Mouse (Mus musculus): ENCODE measurements at regions not wholly inside any gene's neighbourhood (a gene's known extent, or its start where the extent isn't known, plus 50 kb on each side); places are given as distances from the start of the nearest gene placed in this dataset.

DNA sequence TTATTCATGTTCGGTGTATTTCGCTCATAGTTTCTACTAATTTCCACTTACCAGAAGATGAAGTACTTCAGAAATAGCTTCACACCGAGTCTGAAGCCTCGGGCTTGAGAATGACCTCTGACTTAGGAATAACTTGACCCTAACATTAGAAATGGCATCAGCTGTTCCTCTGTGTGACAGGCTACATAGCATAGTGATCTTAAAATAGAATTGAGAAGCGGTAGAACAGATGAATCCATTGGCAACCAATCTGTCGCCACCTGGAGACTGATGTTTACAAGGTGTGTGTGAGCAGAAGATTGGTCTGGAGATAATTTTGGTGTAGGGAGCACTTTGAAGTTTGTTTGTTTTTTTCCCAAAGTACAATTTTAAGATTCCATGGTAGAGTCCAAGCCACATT is 60.9 kb upstream of the Ahi1 start:
- H3K36me3 ChIP-seq (replicated peaks; ENCODE audit: control insufficient read depth, insufficient read depth, low read length), result no peaks in the 10 kb centered on the region
- H3K4me3 ChIP-seq (ENCODE audit: low read depth, low read length), result no peak overlapping the region
- H3K27ac ChIP-seq (ENCODE audit: low read depth), result no peak overlapping the region
- no peaks in the 10 kb centered on the region for H3K4me1 ChIP-seq (ENCODE audit: control insufficient read depth, insufficient read depth)
- no peak overlapping the region for H3K9ac ChIP-seq (replicated peaks; ENCODE audit: low read depth, low read length)
- H3K9me3 ChIP-seq (replicated peaks; ENCODE audit: control insufficient read depth, low read length), result no peaks in the 10 kb centered on the region
- ATAC-seq (ENCODE audit: insufficient read depth, low read depth) (no peak), DNase-seq (ENCODE audit: low spot score) (no peak)
- no peak for TF ChIP-seq CTCF (IDR thresholded peaks at IDR 0.05; ENCODE audit: low read depth)
- no peak for TF ChIP-seq EP300 (IDR thresholded peaks at IDR 0.05; ENCODE audit: low read depth)
- H3K27me3 ChIP-seq (ENCODE audit: control insufficient read depth, insufficient read depth, low read length), result no peaks in the 10 kb centered on the region
- no peak overlapping the region for H3K4me2 ChIP-seq (ENCODE audit: low read depth, low read length)
- WGBS, result 40% methylated on average over 6 of the region's 6 CpGs

DNA sequence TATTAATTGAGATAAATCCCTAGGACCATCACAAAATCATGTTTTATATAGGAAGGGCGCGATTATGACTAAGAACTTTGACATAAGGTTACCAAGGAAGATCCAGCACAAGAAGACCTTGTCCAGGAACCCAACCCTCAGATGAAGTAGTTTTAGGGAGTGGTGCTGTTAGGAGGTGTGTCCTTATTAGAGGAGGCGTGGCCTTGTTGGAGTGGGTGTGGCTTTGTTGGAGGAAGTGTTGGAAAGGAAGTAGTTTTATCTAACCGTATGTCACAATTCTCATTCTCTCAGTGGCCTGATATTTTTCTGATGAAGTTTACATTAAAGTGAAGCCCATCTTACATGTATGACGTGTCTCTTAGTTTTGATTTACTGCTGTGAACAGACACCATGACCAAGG is 68.7 kb upstream of the Ahi1 start:
- Histone ChIP-seq H3K36me3 (replicated peaks; ENCODE audit: control insufficient read depth, insufficient read depth, low read length) (no peaks in the 10 kb centered on the region), H3K27ac (ENCODE audit: low read depth) (no peak overlapping the region), H3K9ac (replicated peaks; ENCODE audit: low read depth, low read length) (no peak overlapping the region), H3K4me1 (ENCODE audit: control insufficient read depth, insufficient read depth) (no peaks in the 10 kb centered on the region), H3K4me3 (ENCODE audit: low read depth, low read length) (no peak overlapping the region), H3K4me2 (ENCODE audit: low read depth, low read length) (no peak overlapping the region), H3K27me3 (ENCODE audit: control insufficient read depth, insufficient read depth, low read length) (no peaks in the 10 kb centered on the region), H3K9me3 (replicated peaks; ENCODE audit: control insufficient read depth, low read length) (no peaks in the 10 kb centered on the region)
- ATAC-seq (ENCODE audit: insufficient read depth, low read depth) (no peak), DNase-seq (ENCODE audit: low spot score) (no peak)
- 85% methylated on average over 5 of the region's 5 CpGs for WGBS
- no peak for TF ChIP-seq CTCF (IDR thresholded peaks at IDR 0.05; ENCODE audit: low read depth)
- TF ChIP-seq EP300 (IDR thresholded peaks at IDR 0.05; ENCODE audit: low read depth), result no peak

GRCm38 (mm10) chr10:20882599-20882998 is 69.7 kb upstream of the Ahi1 start:
- WGBS, result 89% methylated on average over 8 of the region's 8 CpGs
- no peak overlapping the region for H3K27ac ChIP-seq (ENCODE audit: low read depth)
- ATAC-seq (ENCODE audit: insufficient read depth, low read depth), result no peak

DNA sequence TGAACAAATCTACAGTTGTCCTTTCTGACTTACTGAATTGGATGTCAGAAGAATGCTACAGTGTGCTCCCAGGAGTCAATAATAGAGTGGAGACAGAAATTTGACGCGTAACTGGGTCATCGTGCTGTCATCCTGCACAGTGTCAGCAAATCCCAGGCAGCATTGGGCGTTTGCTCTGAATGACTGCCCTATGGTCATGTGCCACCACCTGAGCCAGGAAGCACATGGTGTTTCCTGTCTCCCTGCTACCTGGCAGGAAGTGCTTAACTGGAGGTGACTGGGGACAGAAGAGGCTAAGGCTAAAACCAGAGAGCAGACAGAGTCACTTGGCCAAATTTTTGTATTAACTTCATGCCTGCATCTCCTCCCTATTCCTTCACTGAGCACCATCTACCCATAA is 72.1 kb upstream of the Ahi1 start:
- TF ChIP-seq CTCF (IDR thresholded peaks at IDR 0.05; ENCODE audit: low read depth) (no peak), EP300 (IDR thresholded peaks at IDR 0.05; ENCODE audit: low read depth) (no peak)
- 73% methylated on average over 4 of the region's 4 CpGs for WGBS
- no peak overlapping the region for H3K27ac ChIP-seq (ENCODE audit: low read depth)

More at GRCm38 (mm10) chr10:20882599-20882998, 69.7 kb upstream of the Ahi1 start:
- Histone ChIP-seq H3K4me2 (ENCODE audit: low read depth, low read length) (no peak overlapping the region), H3K4me3 (ENCODE audit: low read depth, low read length) (no peak overlapping the region), H3K4me1 (ENCODE audit: control insufficient read depth, insufficient read depth) (no peaks in the 10 kb centered on the region), H3K9me3 (replicated peaks; ENCODE audit: control insufficient read depth, low read length) (no peaks in the 10 kb centered on the region), H3K36me3 (replicated peaks; ENCODE audit: control insufficient read depth, insufficient read depth, low read length) (no peaks in the 10 kb centered on the region), H3K9ac (replicated peaks; ENCODE audit: low read depth, low read length) (no peak overlapping the region), H3K27me3 (ENCODE audit: control insufficient read depth, insufficient read depth, low read length) (no peaks in the 10 kb centered on the region)
- no peak for TF ChIP-seq CTCF (IDR thresholded peaks at IDR 0.05; ENCODE audit: low read depth)
- TF ChIP-seq EP300 (IDR thresholded peaks at IDR 0.05; ENCODE audit: low read depth), result no peak
- DNase-seq (ENCODE audit: low spot score), result no peak

GRCm38 (mm10) chr10:20879482-20879881 is 72.9 kb upstream of the Ahi1 start:
- ATAC-seq (ENCODE audit: insufficient read depth, low read depth), result peak; percentile 30; the same call in 1 of the 2 replicates
- 30% methylated on average over 8 of the region's 8 CpGs for WGBS
- TF ChIP-seq CTCF (IDR thresholded peaks at IDR 0.05; ENCODE audit: low read depth) (no peak), EP300 (IDR thresholded peaks at IDR 0.05; ENCODE audit: low read depth) (no peak)
- H3K36me3 ChIP-seq (replicated peaks; ENCODE audit: control insufficient read depth, insufficient read depth, low read length), result no peaks in the 10 kb centered on the region
- no peaks in the 10 kb centered on the region for H3K4me1 ChIP-seq (ENCODE audit: control insufficient read depth, insufficient read depth)
- no peak overlapping the region for H3K9ac ChIP-seq (replicated peaks; ENCODE audit: low read depth, low read length)
- H3K4me2 ChIP-seq (ENCODE audit: low read depth, low read length), result no peak overlapping the region
- peak; percentile 22 for DNase-seq (ENCODE audit: low spot score)
- H3K4me3 ChIP-seq (ENCODE audit: low read depth, low read length), result no peak overlapping the region
- H3K27me3 ChIP-seq (ENCODE audit: control insufficient read depth, insufficient read depth, low read length), result no peaks in the 10 kb centered on the region
- no peak overlapping the region for H3K27ac ChIP-seq (ENCODE audit: low read depth)
- H3K9me3 ChIP-seq (replicated peaks; ENCODE audit: control insufficient read depth, low read length), result no peaks in the 10 kb centered on the region

More for the DNA sequence above, 72.1 kb upstream of the Ahi1 start:
- Histone ChIP-seq H3K4me2 (ENCODE audit: low read depth, low read length) (no peak overlapping the region), H3K27me3 (ENCODE audit: control insufficient read depth, insufficient read depth, low read length) (no peaks in the 10 kb centered on the region), H3K36me3 (replicated peaks; ENCODE audit: control insufficient read depth, insufficient read depth, low read length) (no peaks in the 10 kb centered on the region), H3K9me3 (replicated peaks; ENCODE audit: control insufficient read depth, low read length) (no peaks in the 10 kb centered on the region), H3K4me3 (ENCODE audit: low read depth, low read length) (no peak overlapping the region), H3K9ac (replicated peaks; ENCODE audit: low read depth, low read length) (no peak overlapping the region), H3K4me1 (ENCODE audit: control insufficient read depth, insufficient read depth) (no peaks in the 10 kb centered on the region)
- ATAC-seq (ENCODE audit: insufficient read depth, low read depth) (no peak), DNase-seq (ENCODE audit: low spot score) (no peak)

- TF ChIP-seq EP300 (IDR thresholded peaks at IDR 0.05; ENCODE audit: low read depth) (no peak), CTCF (IDR thresholded peaks at IDR 0.05; ENCODE audit: low read depth) (no peak)
- no peak for ATAC-seq (ENCODE audit: insufficient read depth, low read depth)
- Histone ChIP-seq H3K9ac (replicated peaks; ENCODE audit: low read depth, low read length) (no peak overlapping the region), H3K4me1 (ENCODE audit: control insufficient read depth, insufficient read depth) (no peaks in the 10 kb centered on the region), H3K27ac (ENCODE audit: low read depth) (no peak overlapping the region), H3K27me3 (ENCODE audit: control insufficient read depth, insufficient read depth, low read length) (no peaks in the 10 kb centered on the region), H3K4me2 (ENCODE audit: low read depth, low read length) (no peak overlapping the region), H3K36me3 (replicated peaks; ENCODE audit: control insufficient read depth, insufficient read depth, low read length) (no peaks in the 10 kb centered on the region), H3K4me3 (ENCODE audit: low read depth, low read length) (no peak overlapping the region), H3K9me3 (replicated peaks; ENCODE audit: control insufficient read depth, low read length) (no peaks in the 10 kb centered on the region)
- 87% methylated on average over 12 of the region's 12 CpGs for WGBS
- DNase-seq (ENCODE audit: low spot score), result no peak
Measured at GRCm38 (mm10) chr10:20867076-20867475, 85.3 kb upstream of the Ahi1 start.
